12 mouse cellular contexts compared by ENCODE assay signal in genomic region chr13:37833500-37833899, GRCm38 (mm10). TPM values are rescaled to one million over a fixed set of nuclear protein-coding genes. Genes with fewer than 3 reads are reported as not detected.
DNase-seq lines count a peak whose midpoint lies in the region; ATAC-seq and TF ChIP-seq lines count a peak whose summit lies in the region.
"Had no signal": no experiment of that assay in that cellular context is flagged by ENCODE, and none has a peak within 500 bp of the region (broad histone marks: within the 10 kb centered on the region; RNA-seq: fewer than 3 reads in every experiment).

No protein-coding gene starts in this region.

- H3K4me2 ChIP-seq in liver, embryonic 15.5 days = peak overlapping the region; percentile 36; the same call in 1 of the 2 replicates
- H3K4me2 ChIP-seq in hindbrain, embryonic 13.5 days = no peak overlapping the region
- H3K4me2 ChIP-seq: forebrain, embryonic 13.5 days had no signal

- no peak for TF ChIP-seq CTCF in G1E (IDR thresholded peaks at IDR 0.05; ENCODE audit: low read depth, low read length)

- H3K9me3 ChIP-seq in G1E (replicated peaks) = no peaks in the 10 kb centered on the region
- H3K9me3 ChIP-seq in liver, embryonic 15.5 days (replicated peaks) = no peaks in the 10 kb centered on the region
- H3K9me3 ChIP-seq in hindbrain, embryonic 13.5 days = no peaks in the 10 kb centered on the region
- H3K9me3 ChIP-seq: forebrain, embryonic 13.5 days had no signal

- DNase-seq in heart, adult 18-20 months = peak; percentile 51 to 71
- no peak for DNase-seq in heart, postnatal 36 days
- DNase-seq in G1E (ENCODE audit: low spot score) = no peak
- DNase-seq in c-Kit-positive CD71-positive TER-119-positive erythroid progenitor cells, embryonic 14.5 days (ENCODE audit: low spot score) = no peak
- DNase-seq in kidney, postnatal 36 days = no peak
- DNase-seq: cerebellum, postnatal 25 days; right cerebral cortex, postnatal 14 days had no signal

- H3K4me1 ChIP-seq in G1E (ENCODE audit: insufficient read depth, low read depth, low read length) = peaks cover 66% of the 10 kb centered on the region
- peaks cover 75% of the 10 kb centered on the region for H3K4me1 ChIP-seq in liver, embryonic 15.5 days (replicated peaks)
- peaks cover 17% of the 10 kb centered on the region for H3K4me1 ChIP-seq in hindbrain, embryonic 13.5 days (replicated peaks)

- H3K4me3 ChIP-seq in G1E (ENCODE audit: low read depth, low read length) = peak overlapping the region; percentile 56; the same call in 1 of the 2 replicates
- no peak overlapping the region for H3K4me3 ChIP-seq in liver, embryonic 15.5 days (replicated peaks)
- no peak overlapping the region for H3K4me3 ChIP-seq in hindbrain, embryonic 13.5 days
- H3K4me3 ChIP-seq: forebrain, embryonic 13.5 days had no signal

- H3K9ac ChIP-seq in liver, embryonic 15.5 days = no peak overlapping the region
- no peak overlapping the region for H3K9ac ChIP-seq in hindbrain, embryonic 13.5 days
- H3K9ac ChIP-seq: forebrain, embryonic 13.5 days had no signal

- WGBS in liver, embryonic 15.5 days (ENCODE audit: insufficient replicate concordance) = 60% methylated on average over 8 of the region's 8 CpGs
- 76% methylated on average over 8 of the region's 8 CpGs for WGBS in hindbrain, embryonic 13.5 days

- intact Hi-C loops in heart, postnatal 36 days (cut with DNase I) = no loop called here

- ATAC-seq in G1E (ENCODE audit: extremely low read depth, insufficient number of reproducible peaks, low FRiP score, poor library complexity, severe bottlenecking) = peak; percentile 15; the same call in 1 of the 2 replicates
- ATAC-seq in liver, embryonic 15.5 days (ENCODE audit: insufficient read depth) = no peak
- peak; percentile 97 for ATAC-seq in monocyte, adult 5-6 weeks (replicated peaks; ENCODE audit: insufficient number of reproducible peaks, low FRiP score, low TSS enrichment, poor library complexity, severe bottlenecking)
- no peak for ATAC-seq in hindbrain, embryonic 13.5 days (ENCODE audit: low FRiP score)
- ATAC-seq: forebrain, embryonic 13.5 days; hindbrain, embryonic 16.5 days had no signal

- no peaks in the 10 kb centered on the region for H3K27me3 ChIP-seq in G1E (ENCODE audit: insufficient read depth, low read length)
- no peaks in the 10 kb centered on the region for H3K27me3 ChIP-seq in liver, embryonic 15.5 days
- peaks cover 34% of the 10 kb centered on the region for H3K27me3 ChIP-seq in hindbrain, embryonic 13.5 days

- peaks cover 69% of the 10 kb centered on the region for H3K36me3 ChIP-seq in G1E (replicated peaks)
- H3K36me3 ChIP-seq in liver, embryonic 15.5 days (replicated peaks) = 0 out of 2 replicates have a peak, but pooled peaks cover 3% of the 10 kb centered on the region
- H3K36me3 ChIP-seq in hindbrain, embryonic 13.5 days = no peaks in the 10 kb centered on the region

- H3K27ac ChIP-seq in liver, embryonic 15.5 days (replicated peaks) = peak overlapping the region; percentile 45
- no peak overlapping the region for H3K27ac ChIP-seq in hindbrain, embryonic 13.5 days
- H3K27ac ChIP-seq: forebrain, embryonic 13.5 days had no signal

RNA-seq across cellular contexts. Expression of gene Rreb1, which starts 55.3 kb away (rescaled TPM):
- total RNA-seq in heart, adult 18-20 months (2021) = 10 to 100 TPM; 34.0 to 34.4 TPM
- total RNA-seq in heart, postnatal 36 days (2021) = 10 to 100 TPM; 41.7 to 51.5 TPM
- total RNA-seq in G1E (2014; fragmentation: Nextera tagmentation) = 106 and 122 TPM in 2 replicates
- total RNA-seq in G1E (2017) = 16.8 and 16.9 TPM in 2 replicates
- polyA plus RNA-seq in G1E (2012) = 81.6 and 87.2 TPM in 2 replicates
- 5.0 and 5.4 TPM in 2 replicates for polyA plus RNA-seq in liver, embryonic 15.5 days (2015; fragmentation: Nextera tagmentation; extraction: Ambion mirVana)
- 13.0 to 29.9 TPM (median 18.2 TPM) in 3 replicates for total RNA-seq in monocyte, adult 5-6 weeks (2017)
- 2.5 and 3.2 TPM in 2 replicates for polyA plus RNA-seq in hindbrain, embryonic 13.5 days (2015; fragmentation: Nextera tagmentation; extraction: Ambion mirVana)

Comparison
In these comparisons a context has a peak if more than half of its experiments do, and no peak if none do; other contexts are left out.
1. DNase-seq: peak in heart, adult 18-20 months (2 of 2); none in heart, postnatal 36 days (0 of 2), G1E (single experiment), c-Kit-positive CD71-positive TER-119-positive erythroid progenitor cells, embryonic 14.5 days (single experiment) and kidney, postnatal 36 days (0 of 2).
2. ATAC-seq: peak in G1E (single experiment) and monocyte, adult 5-6 weeks (single experiment); none in liver, embryonic 15.5 days (single experiment) and hindbrain, embryonic 13.5 days (single experiment).